Mouse (Mus musculus) gastrocnemius, adult 8-10 months (tissue): ENCODE data around the gene Ankfy1. TPM values are rescaled to one million over a fixed set of nuclear protein-coding genes. Genes with fewer than 3 reads are reported as not detected.

Source experiments
- DNase-seq, 2 experiments: peaks; one replicate each; pipeline ENCODE4 v3.0.0; 2022; ENCODE audit warnings: low spot score in 2 of 2
- microRNA-seq: library from miRNA; unstranded; fragments of <30 nt; microRNA quantifications from one replicate; pipeline ENCODE4 v1.2.0, GENCODE M21; 2022
- total RNA-seq, 4 experiments: library from RNA; stranded (reverse); gene quantifications; 2 replicates each; pipeline ENCODE4 v1.2.4; 2022

Gene Ankfy1
- total RNA-seq, 4 experiments from 2014 or later: 5.6 to 9.2 (median 8.1) TPM

- DNase-seq: no peak
These were observed 102.2 kb downstream of the Ankfy1 start for GRCm38 (mm10) chr11:72792033-72792432.

- DNase-seq: peak in 1 of 2 experiments; percentile 4
These were observed 105.3 kb downstream of the Ankfy1 start for GRCm38 (mm10) chr11:72795149-72795454.

GRCm38 (mm10) chr11:72795455-72796295 is 105.9 kb downstream of the Ankfy1 start, which contains the start of the genes Cyb5d2 and Zzef1:
Gene Cyb5d2, minus strand, starts transcription at chr11:72796142.
Gene Zzef1, plus strand, starts transcription at chr11:72796226.
- DNase-seq: peak; percentile 92

GRCm38 (mm10) chr11:72796296-72796687 is 106.5 kb downstream of the Ankfy1 start:
- peak; percentile 4 to 5 for DNase-seq

GRCm38 (mm10) chr11:72796773-72797338 is 107.0 kb downstream of the Ankfy1 start:
- no peak for DNase-seq

- DNase-seq: no peak
These were observed 108.3 kb downstream of the Ankfy1 start for GRCm38 (mm10) chr11:72798112-72798511.

- DNase-seq: no peak
These were observed 111.4 kb downstream of the Ankfy1 start for GRCm38 (mm10) chr11:72801182-72801581.

GRCm38 (mm10) chr11:72803038-72803437 is 113.2 kb downstream of the Ankfy1 start:
- DNase-seq: peak in 1 of 2 experiments; percentile 5

GRCm38 (mm10) chr11:72804586-72804985 is 114.8 kb downstream of the Ankfy1 start:
- no peak for DNase-seq

- DNase-seq: no peak
These were observed 115.4 kb downstream of the Ankfy1 start for GRCm38 (mm10) chr11:72805232-72805631.

GRCm38 (mm10) chr11:72806556-72806955 is 116.8 kb downstream of the Ankfy1 start:
- DNase-seq: no peak

GRCm38 (mm10) chr11:72807992-72808391 is 118.2 kb downstream of the Ankfy1 start:
- DNase-seq: no peak

- no peak for DNase-seq
These were observed 123.9 kb downstream of the Ankfy1 start for GRCm38 (mm10) chr11:72813687-72814086.

GRCm38 (mm10) chr11:72814188-72814587 is 124.4 kb downstream of the Ankfy1 start:
- DNase-seq: no peak

- no peak for DNase-seq
These were observed 127.1 kb downstream of the Ankfy1 start for GRCm38 (mm10) chr11:72816859-72817258.

- DNase-seq: no peak
These were observed 128.3 kb downstream of the Ankfy1 start for GRCm38 (mm10) chr11:72818067-72818466.

- no peak for DNase-seq
These were observed 131.2 kb downstream of the Ankfy1 start for GRCm38 (mm10) chr11:72821041-72821440.

Small RNA genes within 50 kb of the gene (microRNA-seq; reads per million reads assigned to microRNA genes)
- gene Gm25678: not detected

Other genes starting within 250 kb of the Ankfy1 start
- gene Mybbp1a, start 248.7 kb upstream of the Ankfy1 start, total RNA-seq: 10 to 100 TPM; 54.6 to 66.0 (median 57.1) TPM
- gene Spns2, start 200.1 kb upstream of the Ankfy1 start, total RNA-seq: 10 to 100 TPM; 32.1 to 69.6 (median 54.1) TPM
- under 1 TPM in 3 of 4 experiments, not detected in 1; 0.29 to 0.38 (median 0.31) TPM for gene Spns3, start 139.5 kb upstream of the Ankfy1 start, total RNA-seq
- 100 to 1,000 TPM in 1 of 4 experiments, 10 to 100 TPM in 3; 76.7 to 101 (median 81.9) TPM for gene Ube2g1, start 82.7 kb upstream of the Ankfy1 start, total RNA-seq
- 10 to 100 TPM; 20.2 to 24.0 (median 22.2) TPM for gene Cyb5d2, start 106.1 kb downstream of the Ankfy1 start, total RNA-seq
- gene Zzef1, start 106.2 kb downstream of the Ankfy1 start, total RNA-seq: 10 to 100 TPM; 10.8 to 13.0 (median 11.8) TPM